Mouse (Mus musculus): ENCODE results near the gene Cmtm5.

- TF ChIP-seq TAL1 (IDR thresholded peaks at IDR 0.05; ENCODE audit: low read length) (no peak), GATA1 (IDR thresholded peaks at IDR 0.05; ENCODE audit: low read length) (no peak)
These were observed 42.3 kb upstream of the Cmtm5 start for GRCm38 (mm10) chr14:54893651-54894181.

Measured in erythroblast, embryonic 14.5 days (primary cell).